Mouse (Mus musculus) urinary bladder, postnatal 10 days (tissue): ENCODE results near the gene Osbpl8.
"Not testable (repeated sequence)": the region's sequence is repeated elsewhere in the genome, so short reads cannot be mapped to it uniquely, and the experiment has no call there.

Source experiments
- DNase-seq: peaks from one replicate; pipeline ENCODE4 v3.0.0; 2022; ENCODE audit warnings: low spot score

The Osbpl8 gene

GRCm38 (mm10) chr10:111185574-111186269 is 21.2 kb downstream of the Osbpl8 start:
- DNase-seq: no peak

GRCm38 (mm10) chr10:111189022-111189555 is 24.5 kb downstream of the Osbpl8 start:
- DNase-seq: no peak

DNA sequence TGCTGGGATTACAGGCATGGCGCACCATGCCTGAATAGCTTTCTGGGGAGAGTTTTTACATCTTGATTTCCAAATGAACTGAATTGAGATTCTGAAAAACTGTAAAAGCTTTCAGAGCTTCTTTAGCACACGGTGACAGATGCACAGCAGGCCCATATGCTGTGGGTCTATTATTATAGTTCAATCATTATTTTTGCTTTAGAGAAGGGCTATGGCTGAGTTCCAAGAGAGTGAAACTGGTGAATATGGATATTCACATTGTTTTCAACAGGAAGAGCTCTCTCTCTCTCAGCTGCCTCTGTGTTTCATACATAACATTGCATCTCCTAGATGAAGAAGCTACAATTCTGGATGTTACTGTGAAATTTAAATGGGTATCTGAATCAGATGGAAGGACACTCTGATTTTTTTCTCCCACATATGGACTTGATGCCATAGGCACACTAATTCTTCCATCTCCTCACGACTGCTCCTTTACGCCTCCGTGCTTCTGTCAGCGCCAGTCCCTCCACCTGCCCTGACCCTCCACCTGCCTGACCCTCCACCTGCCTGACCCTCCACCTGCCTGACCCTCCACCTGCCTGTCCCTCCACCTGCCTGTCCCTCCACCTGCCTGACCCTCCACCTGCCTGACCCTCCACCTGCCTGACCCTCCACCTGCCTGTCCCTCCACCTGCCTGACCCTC is 25.7 kb downstream of the Osbpl8 start:
- DNase-seq: no peak

DNA sequence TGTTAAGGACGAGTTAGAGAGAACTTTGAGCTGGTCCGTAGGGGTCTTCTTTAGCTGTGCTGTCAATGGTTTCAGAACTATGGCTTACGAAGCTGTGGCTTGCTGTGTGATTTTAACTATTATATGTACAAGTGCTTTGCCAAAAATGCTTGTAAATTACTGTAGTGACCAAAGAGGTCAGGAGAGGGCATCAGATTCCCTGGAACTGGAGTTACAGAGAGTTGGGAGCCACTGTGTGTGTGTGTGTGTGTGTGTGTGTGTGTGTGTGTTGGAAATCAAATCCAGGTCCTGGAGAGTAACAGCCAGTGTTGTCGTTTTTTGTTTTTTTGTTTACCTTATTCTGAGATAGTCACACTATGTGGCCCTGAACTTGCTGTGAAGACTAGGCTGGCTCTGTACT is 29.0 kb downstream of the Osbpl8 start:
- no peak for DNase-seq

DNA sequence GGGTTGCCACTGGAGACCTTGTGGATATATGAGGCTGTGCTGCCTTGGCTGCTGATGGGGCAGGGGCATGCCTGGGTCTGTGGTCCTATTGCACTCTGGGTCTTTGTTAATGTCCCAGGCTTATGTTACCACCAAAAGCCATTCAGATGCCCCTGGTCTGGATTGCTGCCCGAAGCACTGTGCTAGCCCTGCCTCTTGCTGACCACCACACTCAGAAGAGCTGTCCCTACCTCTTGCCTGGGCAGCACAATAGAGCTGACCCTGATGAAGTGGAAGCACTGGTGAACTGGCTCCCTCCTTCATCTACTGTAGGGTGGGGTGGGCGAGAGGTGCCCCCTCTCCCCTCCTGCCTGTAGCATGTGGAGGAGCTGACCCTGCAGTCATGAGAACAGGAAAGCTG is 31.6 kb downstream of the Osbpl8 start:
- no peak for DNase-seq

GRCm38 (mm10) chr10:111198705-111199104 is 34.2 kb downstream of the Osbpl8 start:
- DNase-seq: not testable (repeated sequence)

- DNase-seq: no peak
Measured at GRCm38 (mm10) chr10:111201120-111201519, 36.6 kb downstream of the Osbpl8 start.

- no peak for DNase-seq
Measured at GRCm38 (mm10) chr10:111201666-111202065, 37.1 kb downstream of the Osbpl8 start.

GRCm38 (mm10) chr10:111204089-111204488 is 39.5 kb downstream of the Osbpl8 start:
- DNase-seq: no peak

DNA sequence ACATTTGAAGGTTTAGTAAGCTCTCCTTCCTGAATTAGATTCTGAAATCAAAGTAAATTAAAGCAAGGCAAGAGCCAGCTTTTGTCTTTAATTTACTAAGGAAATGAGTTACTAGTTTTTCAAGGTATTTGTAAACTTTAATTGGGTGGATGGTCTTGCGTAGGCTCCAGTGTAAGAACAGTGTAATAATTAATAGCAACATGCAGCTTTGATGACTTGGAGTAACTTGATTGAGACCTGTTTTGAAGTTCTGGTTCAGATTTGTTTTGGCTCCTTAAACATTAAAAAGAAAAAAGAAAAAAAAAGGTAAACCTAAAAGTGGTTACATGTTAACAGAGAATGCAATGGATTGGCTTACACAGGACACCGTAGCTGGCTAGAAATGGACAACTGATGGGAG is 40.9 kb downstream of the Osbpl8 start:
- DNase-seq: no peak

- DNase-seq: no peak
Measured at GRCm38 (mm10) chr10:111207386-111207785, 42.8 kb downstream of the Osbpl8 start.

DNA sequence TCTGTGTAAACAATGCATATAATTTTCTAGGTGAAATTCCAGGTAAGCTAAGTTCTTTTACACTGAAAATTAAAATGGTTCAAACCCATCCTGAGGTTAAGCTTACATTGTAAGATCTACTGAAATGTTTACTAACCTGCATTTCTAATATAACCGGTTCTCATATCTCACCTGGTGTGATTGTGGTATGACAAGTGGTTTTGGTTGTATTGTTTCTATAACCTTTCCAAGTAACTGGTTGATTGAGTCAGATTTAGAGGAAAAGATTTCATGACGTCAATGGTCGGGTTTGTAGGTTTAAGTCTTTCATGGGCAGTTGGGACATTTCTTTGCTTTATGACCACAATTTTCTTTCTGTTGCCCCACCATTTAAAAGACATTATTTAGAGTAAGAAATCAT is 49.5 kb downstream of the Osbpl8 start:
- no peak for DNase-seq

GRCm38 (mm10) chr10:111214696-111215095 is 50.1 kb downstream of the Osbpl8 start:
- no peak for DNase-seq

DNA sequence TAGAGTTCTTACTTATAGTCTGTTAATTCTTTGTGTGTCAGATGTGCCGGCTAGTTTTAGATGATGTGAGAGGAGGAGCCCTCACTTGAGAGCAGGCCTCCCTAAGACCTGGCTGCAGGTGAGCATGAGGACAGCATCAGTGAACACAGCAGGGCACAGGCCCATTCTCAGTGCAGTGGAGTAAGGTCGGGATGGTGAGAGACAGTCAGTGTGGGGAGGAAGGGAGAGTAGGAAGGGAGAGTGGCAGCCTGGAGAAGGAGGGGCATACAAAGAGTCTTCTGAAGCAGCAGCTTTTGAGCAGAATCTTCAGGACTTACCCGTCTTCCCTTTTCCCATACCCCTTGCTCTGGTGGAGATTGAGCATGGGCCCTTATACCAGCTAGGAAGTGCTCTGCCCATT is 51.0 kb downstream of the Osbpl8 start:
- no peak for DNase-seq

- no peak for DNase-seq
Measured at GRCm38 (mm10) chr10:111216111-111216510, 51.6 kb downstream of the Osbpl8 start.

DNA sequence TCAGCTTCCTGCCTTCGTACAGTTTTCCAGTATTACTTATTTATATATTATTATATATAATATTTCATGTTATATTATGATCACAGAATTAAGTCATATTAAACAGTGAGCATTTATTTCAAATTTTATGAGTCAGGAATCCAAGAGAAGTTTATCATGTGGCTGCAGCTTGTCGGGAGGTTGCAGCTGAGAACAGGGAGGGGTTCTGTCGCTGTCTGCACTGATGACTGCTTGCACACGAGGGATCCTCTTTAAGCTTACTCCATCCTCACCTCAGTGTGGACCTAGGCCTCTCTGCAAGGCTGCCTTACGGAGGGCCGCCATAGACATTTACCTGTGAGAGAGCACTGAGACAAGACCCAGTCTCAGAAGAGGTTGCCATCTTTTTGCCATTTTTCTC is 58.0 kb downstream of the Osbpl8 start:
- no peak for DNase-seq

GRCm38 (mm10) chr10:111223218-111223830 is 58.8 kb downstream of the Osbpl8 start:
- no peak for DNase-seq

- DNase-seq: no peak
Measured at GRCm38 (mm10) chr10:111224696-111225095, 60.1 kb downstream of the Osbpl8 start.

- DNase-seq: peak; percentile 88
Measured at GRCm38 (mm10) chr10:111226508-111226907, 62.0 kb downstream of the Osbpl8 start.

GRCm38 (mm10) chr10:111232237-111232636 is 67.7 kb downstream of the Osbpl8 start:
- not testable (repeated sequence) for DNase-seq

DNA sequence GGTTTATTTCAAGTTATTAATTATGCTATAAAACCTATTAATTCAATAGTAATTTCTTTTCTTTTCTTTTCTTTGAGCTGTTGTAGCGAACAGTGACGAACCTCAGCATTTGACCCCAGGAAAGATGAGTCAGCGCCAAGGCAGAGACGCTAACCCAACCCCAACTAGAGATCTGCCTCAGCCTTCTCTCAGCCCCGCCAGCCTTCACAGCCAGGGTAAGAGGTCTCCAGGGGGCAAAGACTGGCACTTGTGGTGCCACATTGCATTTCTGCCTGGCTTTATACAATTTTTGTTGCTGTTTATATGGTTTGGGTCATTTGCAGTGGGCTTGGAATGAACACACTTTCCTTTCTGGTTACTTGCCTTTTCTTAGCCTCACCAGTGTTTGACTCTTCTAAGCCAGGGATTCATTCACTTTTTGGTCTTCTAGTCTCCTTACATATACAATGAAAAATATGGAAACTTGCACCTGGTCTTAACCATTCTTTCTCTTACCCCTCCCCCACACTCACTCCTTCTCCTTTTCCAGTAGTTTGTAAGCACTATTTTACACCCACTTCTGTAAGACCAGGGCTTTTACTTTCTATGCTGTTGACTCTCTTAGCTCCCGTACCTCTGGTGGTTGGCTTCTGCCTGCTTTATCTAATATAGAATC is 69.1 kb downstream of the Osbpl8 start:
- DNase-seq: no peak

DNA sequence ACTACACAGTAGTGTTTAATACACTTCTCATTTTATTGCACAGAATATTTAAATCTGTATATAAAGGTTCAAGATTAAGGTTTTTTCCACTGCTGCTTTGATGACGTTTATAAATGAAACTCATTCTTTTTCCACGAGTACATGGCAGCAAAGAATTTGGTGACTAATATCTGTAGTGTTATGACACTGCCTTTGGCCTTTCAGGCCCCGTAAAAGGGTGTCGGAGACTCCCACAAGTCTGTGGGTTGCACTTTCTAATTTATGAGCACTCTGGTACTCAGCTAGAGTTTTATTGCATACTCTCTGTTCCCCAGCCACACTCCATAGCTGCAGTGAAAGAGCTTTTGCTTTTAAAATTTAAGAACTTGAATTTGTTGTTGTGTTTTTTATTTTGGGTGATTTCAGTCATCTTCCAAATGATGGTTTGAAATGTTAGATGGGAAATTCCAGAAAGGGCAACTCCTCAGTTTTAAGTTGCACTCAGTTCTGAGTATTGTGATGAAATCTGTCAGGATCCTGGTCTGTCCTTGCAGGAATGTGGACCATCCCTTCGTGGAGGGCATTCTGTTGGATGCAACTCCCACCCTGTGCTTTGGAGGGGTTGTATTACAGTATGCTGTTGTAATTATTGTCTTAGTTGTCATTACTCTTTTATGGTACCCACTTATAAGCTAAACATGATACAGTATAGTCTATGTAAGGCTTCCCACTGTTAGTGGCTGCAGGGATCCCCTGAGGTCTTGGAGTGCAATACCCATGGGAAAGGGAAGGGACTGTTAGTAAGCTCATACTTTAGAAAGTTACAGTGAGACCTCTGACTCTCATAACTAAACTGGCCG is 70.1 kb downstream of the Osbpl8 start:
- DNase-seq: no peak
